Mouse (Mus musculus) kidney, embryonic 15.5 days (tissue): Measurements from ENCODE around the gene Nup205. TPM values are rescaled to one million over a fixed set of nuclear protein-coding genes. Genes with fewer than 3 reads are reported as not detected.

Experiments
- ATAC-seq: fragments of 200-750 bp; cut with Nextera tagmentation; replicated peaks from 2 replicates; pipeline ENCODE4 v1.8.0; 2017; ENCODE audit warnings: moderate TSS enrichment; ENCODE audit not compliant: low FRiP score
- H3K27ac ChIP-seq: fragments of 300-500 bp; sonication (generic); 2 replicates; pipeline ENCODE4 v1.5.1; 2015; ENCODE audit warnings: mild to moderate bottlenecking, inconsistent platforms
- H3K27me3 ChIP-seq: fragments of 300-500 bp; sonication (generic); 2 replicates; pipeline ENCODE4 v1.6.1; 2015; ENCODE audit warnings: inconsistent platforms
- H3K36me3 ChIP-seq: fragments of 300-500 bp; sonication (generic); 2 replicates; pipeline ENCODE4 v1.6.1; 2015; ENCODE audit warnings: inconsistent platforms
- H3K4me1 ChIP-seq: fragments of 300-500 bp; sonication (generic); 2 replicates; pipeline ENCODE4 v1.6.1; 2015; ENCODE audit warnings: inconsistent platforms
- H3K4me2 ChIP-seq: fragments of 300-500 bp; sonication (generic); 2 replicates; pipeline ENCODE4 v1.6.1; 2015; ENCODE audit warnings: moderate library complexity, mild to moderate bottlenecking, inconsistent platforms
- H3K4me3 ChIP-seq: fragments of 300-500 bp; sonication (generic); replicated peaks from 2 replicates; pipeline ENCODE4 v1.5.1; 2015; ENCODE audit warnings: mild to moderate bottlenecking, inconsistent platforms
- H3K9ac ChIP-seq: fragments of 300-500 bp; sonication (generic); 2 replicates; pipeline ENCODE4 v1.6.1; 2015; ENCODE audit warnings: mild to moderate bottlenecking, inconsistent platforms
- H3K9me3 ChIP-seq: fragments of 300-500 bp; sonication (generic); replicated peaks from 2 replicates; pipeline ENCODE4 v1.6.1; 2016; ENCODE audit warnings: inconsistent platforms
- WGBS: fragments of 180-500 bp; shearing (Covaris S2); methylation state at CpG from one replicate; pipeline ENCODE4 v1.1.7; 2015; ENCODE audit warnings: mixed read lengths; 5-methylcytosine and 5-hydroxymethylcytosine counted together
- polyA plus RNA-seq: library from polyadenylated mRNA; unstranded; fragments of >200 nt; fragmentation: Nextera tagmentation; extraction: Ambion mirVana; gene quantifications from 2 replicates; pipeline ENCODE4 v1.2.1, GENCODE M21; 2015

The Nup205 gene
- polyA plus RNA-seq, 1 experiment from 2014 or later: 43.7 TPM

DNA sequence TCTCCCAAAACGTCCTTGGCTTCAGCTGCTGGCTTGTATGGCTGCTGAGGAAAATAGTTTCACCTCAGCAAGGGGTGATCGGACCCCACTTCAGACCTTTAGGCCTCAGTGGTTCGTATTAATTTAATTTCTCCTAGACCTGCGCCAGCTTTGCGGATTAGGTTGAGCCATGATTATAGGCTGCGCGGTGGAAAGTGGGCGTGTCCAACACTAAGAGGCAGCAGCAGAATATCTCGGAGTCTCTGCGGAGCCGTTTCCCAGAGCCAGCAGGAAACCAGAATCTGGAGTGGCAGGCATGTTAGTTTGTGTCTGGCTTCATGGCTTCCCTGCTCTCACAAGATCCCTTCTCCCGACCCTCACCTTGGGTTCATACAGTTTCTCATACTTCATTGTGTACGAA, 92.4 kb downstream of the Nup205 start:
- Histone ChIP-seq H3K36me3 (no peaks in the 10 kb centered on the region), H3K4me3 (no peak overlapping the region), H3K9me3 (no peaks in the 10 kb centered on the region), H3K9ac (no peak overlapping the region), H3K4me2 (no peak overlapping the region), H3K4me1 (peaks cover 19% of the 10 kb centered on the region; the same call in 1 of the 2 replicates), H3K27me3 (no peaks in the 10 kb centered on the region), H3K27ac (no peak overlapping the region)
- 86% methylated on average over 13 of the region's 13 CpGs for WGBS
- no peak for ATAC-seq

DNA sequence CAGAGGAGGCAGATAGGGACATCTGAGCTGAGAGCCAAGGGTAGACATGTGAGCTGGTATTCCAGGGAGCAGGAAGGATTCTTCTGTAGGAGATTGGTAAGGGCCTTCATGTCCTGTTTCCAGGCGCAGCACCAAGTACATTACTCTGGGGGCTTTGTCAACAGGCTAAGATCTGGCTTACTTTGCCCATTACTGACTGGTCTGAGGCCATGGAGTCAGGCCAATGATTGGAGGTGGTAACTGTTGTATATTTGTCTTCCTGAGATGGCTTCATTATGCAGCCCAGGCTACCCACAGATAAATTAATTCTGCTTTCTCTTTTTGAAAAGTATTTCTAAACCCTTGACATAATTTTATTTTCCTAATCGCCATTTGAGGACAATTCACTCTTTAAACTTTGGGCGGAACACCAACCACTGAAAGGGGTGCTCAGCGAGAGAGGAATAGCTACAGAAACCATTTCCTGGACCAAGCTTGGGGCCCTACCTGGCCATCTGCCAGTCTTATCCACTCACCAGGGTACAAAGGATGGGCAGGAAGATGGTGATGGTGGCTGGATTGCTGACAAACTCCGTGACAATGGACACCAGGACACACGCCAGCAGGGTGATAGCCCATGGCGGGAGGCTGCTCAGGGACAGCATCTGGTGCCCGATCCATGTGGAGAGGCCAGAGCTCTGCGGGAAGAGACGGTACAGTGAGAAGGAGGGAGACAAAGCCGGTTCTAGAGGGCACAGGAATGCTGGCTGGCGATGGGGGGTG, 94.1 kb downstream of the Nup205 start:
- Histone ChIP-seq H3K9me3 (no peaks in the 10 kb centered on the region), H3K4me2 (no peak overlapping the region), H3K27ac (no peak overlapping the region), H3K36me3 (no peaks in the 10 kb centered on the region), H3K4me3 (no peak overlapping the region), H3K9ac (no peak overlapping the region), H3K4me1 (peaks cover 15% of the 10 kb centered on the region; the same call in 1 of the 2 replicates), H3K27me3 (no peaks in the 10 kb centered on the region)
- no peak for ATAC-seq
- 91% methylated on average over 12 of the region's 12 CpGs for WGBS

DNA sequence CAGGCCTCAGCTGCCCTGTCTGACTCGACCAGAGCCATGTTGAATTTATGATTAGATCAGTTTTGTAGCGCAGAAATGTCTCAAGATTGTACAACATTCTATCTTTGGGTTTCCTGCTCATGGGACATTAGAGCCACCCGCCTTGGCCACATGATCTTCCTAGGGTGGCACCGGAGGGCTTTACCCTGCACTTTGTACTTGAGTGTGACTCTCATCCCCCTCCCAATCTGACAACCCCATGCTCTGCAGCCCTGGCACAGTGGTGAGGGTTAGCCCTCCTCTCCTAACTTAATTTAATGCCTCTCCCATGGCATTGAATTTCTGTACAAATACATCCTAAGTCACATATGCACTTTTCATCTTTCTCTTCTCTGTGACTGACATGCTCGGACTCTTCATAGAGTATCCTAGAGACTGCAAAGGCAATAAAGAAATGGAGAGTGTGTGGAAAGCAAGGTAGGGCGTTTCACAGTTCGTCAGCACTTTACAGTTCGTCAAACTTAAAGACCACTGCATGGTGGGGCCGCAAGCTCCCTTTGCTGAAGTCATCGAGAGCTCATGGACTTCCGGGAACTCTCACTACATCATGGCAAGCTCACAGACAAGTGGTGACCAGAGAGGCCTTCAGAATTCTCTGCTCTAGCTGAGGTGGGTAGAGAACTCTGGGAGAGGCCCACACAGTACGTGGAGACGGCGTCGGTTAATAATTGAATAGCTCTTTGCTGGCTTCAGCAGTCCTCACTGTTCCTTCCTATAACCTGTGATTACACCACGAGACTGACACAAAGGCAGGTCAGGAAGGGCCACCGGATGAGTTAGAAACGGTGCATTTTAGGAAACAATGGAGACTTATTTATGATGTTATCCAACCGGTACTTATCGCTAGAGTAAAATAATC, 94.9 kb downstream of the Nup205 start:
- no peak overlapping the region for H3K9ac ChIP-seq
- no peaks in the 10 kb centered on the region for H3K9me3 ChIP-seq
- H3K4me3 ChIP-seq: no peak overlapping the region
- 67% methylated on average over 20 of the region's 20 CpGs for WGBS
- H3K4me2 ChIP-seq: no peak overlapping the region
- H3K4me1 ChIP-seq: peaks cover 15% of the 10 kb centered on the region; the same call in 1 of the 2 replicates
- no peak overlapping the region for H3K27ac ChIP-seq
- peak; percentile 55 for ATAC-seq
- no peaks in the 10 kb centered on the region for H3K36me3 ChIP-seq
- H3K27me3 ChIP-seq: no peaks in the 10 kb centered on the region

DNA sequence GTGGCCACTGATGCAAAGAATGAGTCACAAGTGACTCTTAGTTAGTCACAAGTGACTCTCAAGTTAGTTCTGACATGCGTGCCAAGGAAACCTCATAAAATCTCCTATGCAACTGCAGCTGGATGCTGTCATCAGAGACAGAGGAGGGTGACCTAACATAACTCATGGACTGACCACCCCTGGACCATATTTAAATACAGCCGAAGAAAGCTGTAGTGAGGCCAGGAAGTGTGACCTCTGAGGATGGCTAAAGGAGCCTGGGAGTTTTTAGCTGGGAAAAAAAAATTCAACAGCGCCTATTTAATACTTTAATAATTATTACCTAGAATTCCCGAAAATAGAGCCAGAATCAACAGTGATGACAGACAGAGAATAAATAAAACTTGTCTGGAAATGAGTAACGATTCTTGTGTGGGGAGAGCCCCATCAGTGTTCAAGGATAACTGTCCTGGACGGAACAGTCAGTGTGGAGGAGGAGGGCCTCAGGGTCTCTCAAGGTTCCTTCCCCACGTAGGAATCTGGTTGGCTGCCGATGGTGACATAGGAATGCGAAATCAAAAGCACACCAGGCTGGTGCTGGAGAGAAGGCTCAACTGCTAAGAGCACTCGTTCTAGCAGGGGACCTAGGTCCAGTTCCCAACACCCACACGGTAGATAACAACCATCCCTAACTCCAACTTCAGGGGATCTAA, 96.3 kb downstream of the Nup205 start:
- peak; percentile 84 for ATAC-seq
- WGBS: 28% methylated on average over 11 of the region's 11 CpGs
- H3K9me3 ChIP-seq: no peaks in the 10 kb centered on the region

GRCm38 (mm10) chr6:35277903-35278587, 100.8 kb downstream of the Nup205 start:
- no peak overlapping the region for H3K27ac ChIP-seq
- no peaks in the 10 kb centered on the region for H3K27me3 ChIP-seq
- no peaks in the 10 kb centered on the region for H3K36me3 ChIP-seq
- WGBS: 56% methylated on average over 10 of the region's 10 CpGs
- H3K9me3 ChIP-seq: no peaks in the 10 kb centered on the region
- no peak overlapping the region for H3K4me3 ChIP-seq
- ATAC-seq: no peak
- H3K9ac ChIP-seq: no peak overlapping the region
- peaks cover 6% of the 10 kb centered on the region; the same call in 1 of the 2 replicates for H3K4me1 ChIP-seq
- no peak overlapping the region for H3K4me2 ChIP-seq

More for the DNA sequence above, 96.3 kb downstream of the Nup205 start:
- no peaks in the 10 kb centered on the region for H3K27me3 ChIP-seq
- no peaks in the 10 kb centered on the region for H3K36me3 ChIP-seq
- peaks cover 15% of the 10 kb centered on the region; the same call in 1 of the 2 replicates for H3K4me1 ChIP-seq
- H3K27ac ChIP-seq: peak overlapping the region; percentile 66; the same call in 1 of the 2 replicates
- no peak overlapping the region for H3K4me3 ChIP-seq
- no peak overlapping the region for H3K4me2 ChIP-seq
- H3K9ac ChIP-seq: no peak overlapping the region

GRCm38 (mm10) chr6:35279306-35279705, 102.1 kb downstream of the Nup205 start:
- Histone ChIP-seq H3K27ac (no peak overlapping the region), H3K27me3 (no peaks in the 10 kb centered on the region), H3K36me3 (no peaks in the 10 kb centered on the region), H3K9me3 (no peaks in the 10 kb centered on the region), H3K4me1 (no peaks in the 10 kb centered on the region), H3K4me3 (no peak overlapping the region), H3K9ac (no peak overlapping the region), H3K4me2 (no peak overlapping the region)
- 79% methylated on average over 10 of the region's 10 CpGs for WGBS
- no peak for ATAC-seq

DNA sequence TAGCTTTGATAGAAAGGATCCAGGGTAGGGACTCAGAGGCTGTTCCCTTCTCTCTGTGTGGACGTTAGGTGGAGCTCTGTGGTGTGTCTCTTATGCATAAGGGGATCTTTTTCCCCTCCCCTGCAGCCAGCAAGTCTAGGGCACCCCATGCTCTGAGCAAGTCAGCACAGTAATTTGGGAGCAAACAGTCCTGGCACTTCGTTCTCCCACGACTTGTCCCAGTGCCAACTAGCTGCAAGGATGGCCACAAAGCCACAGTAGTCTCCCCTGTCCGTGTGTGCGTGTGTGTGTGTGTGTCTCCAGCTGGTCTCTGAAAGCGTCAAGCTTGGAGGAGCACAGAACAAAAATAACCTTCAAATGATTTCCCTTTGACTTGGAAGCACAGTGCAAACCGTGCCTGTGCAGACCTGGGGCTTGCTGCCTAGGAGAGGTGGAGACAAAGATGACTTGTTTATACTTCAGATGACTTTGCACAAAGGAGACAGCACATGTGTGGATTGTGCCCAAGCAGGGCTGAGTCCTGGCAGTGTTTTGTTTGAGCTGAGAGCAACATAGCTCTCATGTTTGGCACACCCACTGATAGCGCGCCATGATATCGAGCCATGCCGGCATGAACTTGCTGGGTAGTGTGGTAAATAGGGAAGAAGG, 111.0 kb downstream of the Nup205 start:
- no peak overlapping the region for H3K4me2 ChIP-seq
- 52% methylated on average over 11 of the region's 11 CpGs for WGBS
- H3K4me3 ChIP-seq: no peak overlapping the region
- peak overlapping the region; percentile 65; the same call in 1 of the 2 replicates for H3K27ac ChIP-seq
- H3K9me3 ChIP-seq: no peaks in the 10 kb centered on the region
- H3K36me3 ChIP-seq: no peaks in the 10 kb centered on the region
- H3K4me1 ChIP-seq: peaks cover 18% of the 10 kb centered on the region
- no peaks in the 10 kb centered on the region for H3K27me3 ChIP-seq
- peak; percentile 73 for ATAC-seq
- no peak overlapping the region for H3K9ac ChIP-seq

DNA sequence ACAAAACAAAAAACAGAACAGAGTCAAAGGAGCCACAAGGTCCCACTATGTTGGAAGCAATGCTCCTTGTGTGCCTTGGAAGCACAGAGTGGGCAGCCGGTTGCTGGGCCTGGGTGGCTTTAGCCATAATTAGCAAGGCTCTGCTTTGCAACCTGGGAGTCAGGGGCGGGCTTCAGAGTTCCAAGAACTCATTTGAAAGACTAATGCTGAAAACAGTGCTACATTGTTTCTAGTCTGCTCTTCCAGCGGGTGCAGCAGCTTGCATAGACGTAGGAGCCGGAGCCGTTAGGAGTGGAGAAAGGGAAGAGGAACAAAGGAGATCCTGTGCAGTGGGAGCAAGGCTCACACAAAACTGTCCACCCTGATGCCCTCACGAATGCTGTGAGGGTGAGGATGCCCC, 111.7 kb downstream of the Nup205 start:
- H3K27ac ChIP-seq: peak overlapping the region; percentile 15; the same call in 1 of the 2 replicates
- H3K27me3 ChIP-seq: no peaks in the 10 kb centered on the region
- no peaks in the 10 kb centered on the region for H3K9me3 ChIP-seq
- H3K4me2 ChIP-seq: no peak overlapping the region
- WGBS: 66% methylated on average over 7 of the region's 7 CpGs
- no peak overlapping the region for H3K9ac ChIP-seq
- ATAC-seq: no peak
- peaks cover 18% of the 10 kb centered on the region for H3K4me1 ChIP-seq
- no peak overlapping the region for H3K4me3 ChIP-seq
- H3K36me3 ChIP-seq: no peaks in the 10 kb centered on the region

DNA sequence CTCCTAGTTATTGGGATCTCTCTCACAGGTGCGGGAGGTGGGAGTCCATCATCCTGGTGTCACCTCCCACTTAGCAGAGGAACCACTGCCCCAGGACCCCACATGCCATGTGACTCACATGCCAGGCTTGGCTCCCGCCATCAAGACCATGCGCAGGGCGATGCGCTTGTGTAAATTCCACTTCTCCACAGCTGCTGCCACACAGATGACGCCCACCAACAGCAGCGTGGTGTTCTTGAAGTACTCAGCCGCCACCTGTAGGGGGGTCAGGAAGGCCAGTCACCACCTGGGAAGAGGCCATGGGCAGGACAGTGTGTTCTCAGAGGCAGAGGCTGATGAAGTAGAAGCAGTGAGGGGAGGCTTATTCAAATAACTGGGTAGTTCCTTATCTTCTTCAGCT, 112.5 kb downstream of the Nup205 start:
- Histone ChIP-seq H3K4me1 (peaks cover 18% of the 10 kb centered on the region), H3K27ac (no peak overlapping the region), H3K9ac (no peak overlapping the region), H3K4me2 (no peak overlapping the region), H3K27me3 (no peaks in the 10 kb centered on the region), H3K4me3 (no peak overlapping the region), H3K9me3 (no peaks in the 10 kb centered on the region), H3K36me3 (no peaks in the 10 kb centered on the region)
- WGBS: 92% methylated on average over 8 of the region's 8 CpGs
- ATAC-seq: no peak

GRCm38 (mm10) chr6:35294964-35295363, 117.7 kb downstream of the Nup205 start:
- ATAC-seq: no peak
- Histone ChIP-seq H3K27me3 (no peaks in the 10 kb centered on the region), H3K9me3 (no peaks in the 10 kb centered on the region), H3K9ac (no peak overlapping the region), H3K4me1 (peaks cover 5% of the 10 kb centered on the region), H3K27ac (no peak overlapping the region), H3K36me3 (no peaks in the 10 kb centered on the region), H3K4me3 (no peak overlapping the region), H3K4me2 (no peak overlapping the region)
- 68% methylated on average over 2 of the region's 2 CpGs for WGBS

- no peak overlapping the region for H3K9ac ChIP-seq
- H3K27me3 ChIP-seq: no peaks in the 10 kb centered on the region
- WGBS: 46% methylated on average over 2 of the region's 2 CpGs
- no peak overlapping the region for H3K4me3 ChIP-seq
- peaks cover 5% of the 10 kb centered on the region for H3K4me1 ChIP-seq
- no peaks in the 10 kb centered on the region for H3K36me3 ChIP-seq
- no peaks in the 10 kb centered on the region for H3K9me3 ChIP-seq
- no peak overlapping the region for H3K27ac ChIP-seq
- ATAC-seq: 0 out of 2 replicates have a peak, but pooled peaks have one; percentile 25
- H3K4me2 ChIP-seq: no peak overlapping the region
These were observed 119.8 kb downstream of the Nup205 start for GRCm38 (mm10) chr6:35297001-35297400.
